Mouse (Mus musculus): ENCODE results near the gene Tmem150a.

DNA sequence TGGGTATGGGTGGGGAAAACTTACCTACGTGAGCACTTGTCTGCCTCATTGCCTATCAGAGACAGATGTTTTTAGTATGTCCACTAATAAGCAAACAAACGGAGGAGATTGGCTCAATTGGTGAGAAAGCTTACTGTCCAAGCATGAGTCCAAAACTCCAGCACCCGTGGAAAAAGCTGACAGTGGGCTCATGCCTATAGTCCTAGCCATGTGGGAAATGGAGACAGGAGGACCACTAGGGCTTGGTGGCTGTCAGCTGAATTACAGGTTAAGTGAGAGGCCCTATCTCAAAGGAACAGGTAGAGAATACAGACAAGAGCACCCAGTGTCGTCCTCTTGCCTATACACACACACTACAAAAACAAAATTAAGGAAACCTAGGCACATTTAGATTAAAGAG is 9.0 kb upstream of the Tmem150a start:
- TF ChIP-seq POLR2A (IDR thresholded peaks at IDR 0.05; ENCODE audit: low read depth, low read length) (no peak), CTCF (IDR thresholded peaks at IDR 0.05; ENCODE audit: borderline replicate concordance, insufficient read depth, low read length) (no peak)

Data from embryonic fibroblast, embryonic 13.5 days (primary cell).